Mouse (Mus musculus): ENCODE data around the gene Tbc1d2b. TPM values are rescaled to one million over a fixed set of nuclear protein-coding genes. Genes with fewer than 3 reads are reported as not detected.

The Tbc1d2b gene
- polyA plus RNA-seq, 1 experiment from 2014 or later, result 13.7 TPM

DNA sequence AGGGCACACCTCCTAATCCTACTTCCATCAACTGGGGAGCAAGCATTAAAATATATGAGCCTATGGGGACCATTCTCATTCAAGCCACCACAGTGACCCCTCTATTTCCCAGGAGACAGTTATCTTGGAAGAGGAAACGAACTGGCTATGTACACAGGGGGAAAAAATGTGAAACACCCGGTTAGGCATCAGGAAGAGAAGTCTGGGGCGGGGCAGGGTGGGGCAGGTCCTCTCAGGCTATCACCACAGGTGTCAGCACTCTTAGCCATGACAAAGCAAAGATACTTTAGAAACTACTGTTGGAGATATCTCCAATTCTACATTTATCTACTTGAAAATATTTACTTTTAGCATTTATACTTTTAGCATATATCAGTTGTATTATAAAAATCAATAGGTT lies 8.5 kb downstream of the Tbc1d2b start:
- ATAC-seq (ENCODE audit: low FRiP score, low read depth), result no peak
- no peaks in the 10 kb centered on the region for H3K27me3 ChIP-seq
- no peak overlapping the region for H3K27ac ChIP-seq
- no peaks in the 10 kb centered on the region for H3K9me3 ChIP-seq
- H3K4me2 ChIP-seq (replicated peaks), result no peak overlapping the region
- no peak overlapping the region for H3K9ac ChIP-seq
- peaks cover 14% of the 10 kb centered on the region for H3K4me1 ChIP-seq
- peaks cover 11% of the 10 kb centered on the region for H3K36me3 ChIP-seq
- H3K4me3 ChIP-seq, result no peak overlapping the region
- 58% methylated on average over 3 of the region's 3 CpGs for WGBS

DNA sequence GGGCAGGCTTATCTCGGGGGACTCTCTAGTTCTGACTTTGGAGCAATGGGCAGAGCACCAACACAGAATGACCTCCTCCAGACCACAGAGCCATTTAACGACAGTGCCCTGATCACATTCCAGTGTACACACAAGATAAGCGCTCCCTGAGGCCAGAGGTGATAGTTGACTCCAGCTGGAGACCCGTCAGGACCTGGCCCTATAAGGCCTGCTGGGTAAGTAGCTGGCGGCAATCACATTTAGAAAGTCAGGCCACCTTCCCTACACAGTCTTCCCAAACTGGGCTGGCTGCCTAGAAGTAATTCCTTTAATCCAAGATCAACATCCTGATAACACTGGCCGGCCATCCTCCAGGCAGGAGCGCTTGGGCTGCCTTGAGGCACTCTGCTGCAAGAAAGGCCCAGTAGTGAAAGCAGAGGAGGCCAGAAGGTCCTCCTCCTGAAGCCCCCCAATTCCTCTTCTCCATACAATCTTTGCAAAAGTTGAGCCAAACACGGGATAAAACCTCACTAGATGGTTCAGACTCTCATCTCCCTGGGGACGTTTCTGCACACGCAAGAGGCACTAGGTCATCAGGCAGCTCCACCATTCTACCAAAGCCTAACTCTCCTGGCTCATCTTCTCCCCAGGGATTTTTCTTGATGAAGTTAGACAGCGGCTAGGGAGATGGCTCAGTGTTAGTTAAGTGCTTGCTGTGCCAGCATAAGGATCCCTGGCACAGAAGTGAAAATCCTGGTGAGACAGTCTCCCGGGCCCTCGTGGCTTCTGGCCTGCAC lies 9.8 kb downstream of the Tbc1d2b start:
- WGBS, result 51% methylated on average over 13 of the region's 13 CpGs
- ATAC-seq (ENCODE audit: low FRiP score, low read depth), result peak; percentile 9; the same call in 1 of the 2 replicates
- H3K9ac ChIP-seq, result no peak overlapping the region
- peaks cover 11% of the 10 kb centered on the region for H3K36me3 ChIP-seq
- H3K9me3 ChIP-seq, result no peaks in the 10 kb centered on the region
- H3K4me1 ChIP-seq, result peaks cover 18% of the 10 kb centered on the region
- no peaks in the 10 kb centered on the region for H3K27me3 ChIP-seq
- 0 out of 2 replicates have a peak overlapping the region, but pooled peaks have one; percentile 7 for H3K27ac ChIP-seq
- H3K4me3 ChIP-seq, result no peak overlapping the region
- H3K4me2 ChIP-seq (replicated peaks), result no peak overlapping the region

DNA sequence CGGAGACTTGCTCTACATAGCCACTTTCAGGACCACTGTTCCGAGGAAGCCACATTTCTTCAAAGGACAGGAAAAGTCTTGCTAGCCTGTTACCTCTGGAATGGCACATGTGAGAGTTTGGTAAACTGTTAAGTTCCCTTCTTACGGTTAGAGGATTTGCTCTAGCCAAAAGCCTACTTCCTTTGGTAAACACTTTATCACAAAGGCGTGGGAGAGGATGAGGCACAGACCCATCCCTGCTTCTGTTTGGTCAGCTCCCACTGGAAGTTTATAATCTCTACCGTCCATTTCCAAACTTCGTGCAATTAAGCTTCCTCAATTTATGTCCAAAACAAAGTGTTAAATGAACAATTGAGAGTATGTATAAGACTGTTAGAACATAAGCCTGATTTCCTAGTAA lies 10.5 kb downstream of the Tbc1d2b start:
- Histone ChIP-seq H3K4me1 (peaks cover 19% of the 10 kb centered on the region), H3K9me3 (no peaks in the 10 kb centered on the region), H3K4me3 (no peak overlapping the region), H3K36me3 (peaks cover 11% of the 10 kb centered on the region), H3K9ac (no peak overlapping the region), H3K27ac (no peak overlapping the region), H3K27me3 (no peaks in the 10 kb centered on the region), H3K4me2 (replicated peaks) (no peak overlapping the region)
- WGBS, result 82% methylated on average over 6 of the region's 6 CpGs
- no peak for ATAC-seq (ENCODE audit: low FRiP score, low read depth)

DNA sequence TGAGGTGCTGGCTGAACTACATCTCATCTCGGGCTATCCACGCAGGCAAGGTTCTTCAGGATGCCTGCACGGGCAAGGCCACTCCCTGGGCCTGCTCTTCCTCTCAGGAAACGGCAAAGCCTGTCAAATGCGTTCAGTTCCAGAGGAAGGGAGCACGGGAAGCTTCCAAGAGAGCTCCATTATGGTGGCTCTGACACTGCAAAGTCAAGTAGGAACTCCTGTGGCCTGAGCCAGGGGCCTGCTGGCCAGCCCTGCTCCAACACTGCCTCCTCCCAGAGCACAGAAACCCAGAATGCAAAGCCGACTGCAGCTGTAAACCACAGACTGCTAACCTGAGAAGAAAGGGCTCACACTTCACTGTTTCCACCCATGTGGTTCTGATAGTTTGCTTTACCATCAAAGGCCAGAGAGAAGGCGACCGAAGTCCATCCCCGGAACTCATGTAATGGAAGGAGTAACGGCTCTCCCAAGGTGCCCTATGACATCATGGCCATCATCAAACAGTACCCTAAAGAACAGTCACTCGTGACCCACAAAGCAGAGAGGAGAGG lies 11.1 kb downstream of the Tbc1d2b start:
- ATAC-seq (ENCODE audit: low FRiP score, low read depth), result no peak
- H3K9ac ChIP-seq, result no peak overlapping the region
- WGBS, result 76% methylated on average over 12 of the region's 12 CpGs
- H3K4me1 ChIP-seq, result peaks cover 19% of the 10 kb centered on the region
- no peaks in the 10 kb centered on the region for H3K27me3 ChIP-seq
- H3K36me3 ChIP-seq, result peaks cover 11% of the 10 kb centered on the region
- no peak overlapping the region for H3K4me2 ChIP-seq (replicated peaks)
- no peaks in the 10 kb centered on the region for H3K9me3 ChIP-seq
- no peak overlapping the region for H3K4me3 ChIP-seq
- H3K27ac ChIP-seq, result no peak overlapping the region

DNA sequence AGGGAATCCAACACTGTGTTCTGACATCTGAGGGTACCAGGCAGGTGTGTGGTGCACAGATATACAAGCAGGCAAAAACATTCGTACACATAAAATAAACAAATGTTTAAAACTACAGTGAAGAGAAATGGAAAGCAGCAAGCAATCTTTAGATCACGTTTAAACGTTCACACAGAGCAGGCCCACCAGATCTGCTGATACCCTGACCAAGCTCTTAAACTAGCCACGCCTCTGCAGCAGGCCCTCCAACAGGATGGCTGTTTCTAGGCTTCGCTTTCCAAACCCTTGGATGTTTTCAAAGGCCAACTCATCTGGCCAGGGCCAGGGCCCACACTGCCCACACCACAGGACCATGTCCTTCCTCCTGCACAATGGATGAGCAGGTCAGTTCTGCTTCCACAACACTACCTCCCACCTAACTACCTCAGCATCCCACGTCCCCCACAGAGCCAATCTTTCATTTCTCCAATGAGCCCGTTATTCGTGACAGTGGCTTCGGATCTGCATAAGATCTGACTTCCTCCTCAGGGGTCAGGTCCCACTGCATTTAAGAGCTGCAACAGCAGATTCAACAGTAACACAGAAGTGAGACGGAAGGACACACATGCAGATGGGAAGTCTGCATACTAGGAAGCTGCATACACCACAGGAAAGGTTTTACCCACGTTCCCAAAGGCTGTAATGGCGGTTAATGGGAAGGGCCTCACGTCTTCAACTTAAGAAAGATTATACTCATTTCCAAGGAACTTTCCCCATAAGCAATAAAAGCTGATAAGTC lies 12.7 kb downstream of the Tbc1d2b start:
- Histone ChIP-seq H3K36me3 (peaks cover under 1% of the 10 kb centered on the region; the same call in 1 of the 2 replicates), H3K9ac (no peak overlapping the region), H3K4me3 (no peak overlapping the region), H3K4me2 (replicated peaks) (no peak overlapping the region), H3K4me1 (peaks cover 19% of the 10 kb centered on the region), H3K27ac (no peak overlapping the region), H3K27me3 (no peaks in the 10 kb centered on the region), H3K9me3 (no peaks in the 10 kb centered on the region)
- WGBS, result 79% methylated on average over 13 of the region's 13 CpGs
- ATAC-seq (ENCODE audit: low FRiP score, low read depth), result no peak

DNA sequence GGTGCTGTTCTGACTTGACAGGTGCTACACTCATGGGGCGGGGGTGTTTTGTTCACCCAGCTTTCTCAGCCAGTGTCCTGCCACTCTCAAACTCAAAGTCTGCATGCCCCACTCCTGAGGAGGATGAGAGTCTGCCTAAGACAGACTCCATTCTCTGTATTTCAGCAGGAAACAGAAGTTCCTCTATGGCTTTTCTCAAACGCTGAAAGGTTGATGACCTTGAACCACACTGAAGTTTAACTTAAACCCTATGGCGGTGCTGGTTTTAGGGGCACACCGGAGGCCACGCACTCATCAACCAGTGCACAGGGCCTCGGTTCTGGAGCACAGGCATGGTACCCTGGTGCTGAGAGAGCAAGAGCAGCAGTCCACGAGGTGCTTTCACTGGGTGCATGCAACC lies 13.4 kb downstream of the Tbc1d2b start:
- no peaks in the 10 kb centered on the region for H3K27me3 ChIP-seq
- H3K4me3 ChIP-seq, result no peak overlapping the region
- no peaks in the 10 kb centered on the region for H3K36me3 ChIP-seq
- H3K4me1 ChIP-seq, result peaks cover 19% of the 10 kb centered on the region
- H3K4me2 ChIP-seq (replicated peaks), result no peak overlapping the region
- H3K27ac ChIP-seq, result no peak overlapping the region
- ATAC-seq (ENCODE audit: low FRiP score, low read depth), result no peak
- WGBS, result 78% methylated on average over 7 of the region's 7 CpGs
- H3K9me3 ChIP-seq, result no peaks in the 10 kb centered on the region
- no peak overlapping the region for H3K9ac ChIP-seq

GRCm38 (mm10) chr9:90255844-90256405 lies 14.7 kb downstream of the Tbc1d2b start:
- Histone ChIP-seq H3K4me1 (peaks cover 17% of the 10 kb centered on the region), H3K27ac (no peak overlapping the region), H3K27me3 (no peaks in the 10 kb centered on the region), H3K9ac (no peak overlapping the region), H3K4me2 (replicated peaks) (no peak overlapping the region), H3K4me3 (no peak overlapping the region), H3K9me3 (no peaks in the 10 kb centered on the region), H3K36me3 (no peaks in the 10 kb centered on the region)
- 63% methylated on average over 6 of the region's 6 CpGs for WGBS
- no peak for ATAC-seq (ENCODE audit: low FRiP score, low read depth)

- Histone ChIP-seq H3K4me1 (0 out of 2 replicates have a peak, but pooled peaks cover 6% of the 10 kb centered on the region), H3K4me2 (replicated peaks) (no peak overlapping the region), H3K9ac (no peak overlapping the region), H3K9me3 (no peaks in the 10 kb centered on the region), H3K36me3 (peaks cover 10% of the 10 kb centered on the region), H3K4me3 (no peak overlapping the region), H3K27me3 (no peaks in the 10 kb centered on the region), H3K27ac (no peak overlapping the region)
- no peak for ATAC-seq (ENCODE audit: low FRiP score, low read depth)
- WGBS, result 95% methylated on average over 2 of the region's 2 CpGs
Observed at GRCm38 (mm10) chr9:90253181-90253580, 17.4 kb downstream of the Tbc1d2b start.

- H3K4me2 ChIP-seq (replicated peaks), result no peak overlapping the region
- no peak overlapping the region for H3K9ac ChIP-seq
- no peaks in the 10 kb centered on the region for H3K9me3 ChIP-seq
- 82% methylated on average over 13 of the region's 13 CpGs for WGBS
- no peaks in the 10 kb centered on the region for H3K27me3 ChIP-seq
- H3K4me3 ChIP-seq, result no peak overlapping the region
- ATAC-seq (ENCODE audit: low FRiP score, low read depth), result no peak
- 0 out of 2 replicates have a peak, but pooled peaks cover 5% of the 10 kb centered on the region for H3K4me1 ChIP-seq
- peaks cover 23% of the 10 kb centered on the region for H3K36me3 ChIP-seq
- H3K27ac ChIP-seq, result no peak overlapping the region
Observed at GRCm38 (mm10) chr9:90250964-90251750, 19.4 kb downstream of the Tbc1d2b start.

DNA sequence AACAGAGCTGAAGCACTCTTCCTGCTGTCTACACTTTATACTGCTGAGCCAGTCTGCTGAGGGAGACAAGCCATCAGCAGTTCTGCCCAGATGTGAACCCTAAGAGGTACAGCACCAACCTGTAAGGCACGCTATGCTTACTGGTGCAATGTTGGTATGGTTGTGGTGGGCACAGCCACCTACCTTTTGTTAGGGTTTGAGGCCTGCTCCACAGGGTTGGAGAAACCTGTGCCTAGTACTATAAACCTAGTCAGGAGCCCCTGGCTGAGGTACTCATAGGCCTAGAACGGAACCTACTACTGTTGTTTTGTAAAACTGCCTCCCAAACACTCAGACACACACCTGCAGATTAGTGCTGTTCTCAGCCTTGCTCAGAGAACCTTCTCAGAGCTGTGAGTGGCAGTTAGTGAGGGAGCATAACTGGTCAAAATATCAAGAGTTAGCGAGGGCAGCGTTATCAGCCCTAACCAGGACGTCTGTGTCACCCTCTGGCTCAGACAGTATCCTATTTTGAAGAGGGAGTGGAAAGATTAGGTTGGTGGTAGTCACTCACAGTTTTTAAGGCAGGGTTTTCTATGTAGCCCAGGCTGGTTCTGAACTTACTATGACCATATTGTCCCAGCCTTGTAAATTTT lies 20.3 kb downstream of the Tbc1d2b start:
- no peaks in the 10 kb centered on the region for H3K4me1 ChIP-seq
- WGBS, result 91% methylated on average over 5 of the region's 5 CpGs
- no peak overlapping the region for H3K4me2 ChIP-seq (replicated peaks)
- ATAC-seq (ENCODE audit: low FRiP score, low read depth), result no peak
- H3K4me3 ChIP-seq, result no peak overlapping the region
- H3K27me3 ChIP-seq, result no peaks in the 10 kb centered on the region
- H3K9ac ChIP-seq, result no peak overlapping the region
- H3K9me3 ChIP-seq, result no peaks in the 10 kb centered on the region
- H3K36me3 ChIP-seq, result peaks cover 26% of the 10 kb centered on the region
- H3K27ac ChIP-seq, result no peak overlapping the region

DNA sequence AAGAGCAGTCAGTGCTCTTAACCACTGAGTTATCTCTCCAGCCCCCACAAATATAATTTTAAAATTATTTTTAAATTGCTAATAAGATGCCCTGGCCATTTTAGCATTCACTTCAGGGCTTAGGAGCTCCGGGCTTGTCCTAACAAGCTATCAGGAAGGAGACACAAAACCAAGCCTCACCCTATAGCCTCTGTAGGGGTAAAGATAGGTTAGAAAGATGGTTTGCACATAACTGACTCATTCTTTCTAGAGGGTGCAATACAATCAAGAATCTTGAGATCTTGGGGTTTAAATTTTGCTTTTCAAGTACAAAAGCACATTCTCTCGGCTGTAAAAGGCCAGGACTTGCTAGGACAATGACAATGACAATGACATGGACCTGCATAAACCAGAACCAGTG lies 21.6 kb downstream of the Tbc1d2b start:
- no peak overlapping the region for H3K27ac ChIP-seq
- no peak for ATAC-seq (ENCODE audit: low FRiP score, low read depth)
- no peaks in the 10 kb centered on the region for H3K27me3 ChIP-seq
- no peak overlapping the region for H3K9ac ChIP-seq
- H3K4me1 ChIP-seq, result no peaks in the 10 kb centered on the region
- H3K4me3 ChIP-seq, result no peak overlapping the region
- H3K4me2 ChIP-seq (replicated peaks), result no peak overlapping the region
- H3K36me3 ChIP-seq, result peaks cover 27% of the 10 kb centered on the region
- H3K9me3 ChIP-seq, result no peaks in the 10 kb centered on the region
- WGBS, result 88% methylated on average over 2 of the region's 2 CpGs

All from limb, embryonic 13.5 days (tissue).